Comparison of ENCODE assay signal across 15 mouse cellular contexts in genomic region chr2:140784626-140785025, GRCm38 (mm10).
A peak's percentile ranks its signal among the peaks of the same experiment; 100 is the strongest.
DNase-seq lines count a peak whose midpoint lies in the region; ATAC-seq and TF ChIP-seq lines count a peak whose summit lies in the region.
"Had no signal": no experiment of that assay in that cellular context is flagged by ENCODE, and none has a peak within 500 bp of the region (broad histone marks: within the 10 kb centered on the region; RNA-seq: fewer than 3 reads in every experiment).

No protein-coding gene starts in this region.

- no peak for TF ChIP-seq RAD21 in MEL (IDR thresholded peaks at IDR 0.05; ENCODE audit: low read depth, low read length)

- intact Hi-C loops in gastrocnemius, adult 2 months (cut with DNase I) = no loop called here

- H3K27ac ChIP-seq in MEL (ENCODE audit: control insufficient read depth, low read depth, low read length) = no peak overlapping the region
- H3K27ac ChIP-seq in liver, embryonic 11.5 days (ENCODE audit: low read depth, low read length) = no peak overlapping the region
- H3K27ac ChIP-seq in midbrain, embryonic 14.5 days (replicated peaks; ENCODE audit: low read depth, low read length) = no peak overlapping the region
- no peak overlapping the region for H3K27ac ChIP-seq in gastrocnemius, adult 2 months
- H3K27ac ChIP-seq: forebrain, embryonic 12.5 days; intestine, embryonic 15.5 days; midbrain, embryonic 15.5 days; neural tube, embryonic 13.5 days had no signal

- no peaks in the 10 kb centered on the region for H3K27me3 ChIP-seq in MEL (ENCODE audit: control insufficient read depth in 1 of 2, insufficient read depth in 2 of 2, low read length in 2 of 2)
- H3K27me3 ChIP-seq in liver, embryonic 11.5 days (replicated peaks; ENCODE audit: control insufficient read depth, insufficient read depth, low read length) = no peaks in the 10 kb centered on the region
- no peaks in the 10 kb centered on the region for H3K27me3 ChIP-seq in midbrain, embryonic 14.5 days (ENCODE audit: control insufficient read depth, insufficient read depth, low read length)
- H3K27me3 ChIP-seq: forebrain, embryonic 12.5 days; intestine, embryonic 15.5 days; midbrain, embryonic 15.5 days; neural tube, embryonic 13.5 days had no signal

- H3K4me1 ChIP-seq in MEL (ENCODE audit: control insufficient read depth in 1 of 2, insufficient read depth in 2 of 2, low read length in 2 of 2) = peaks cover 0 to 3% of the 10 kb centered on the region in 2 experiments; a peak in 1 of 4 replicates
- H3K4me1 ChIP-seq in liver, embryonic 11.5 days (replicated peaks; ENCODE audit: control insufficient read depth, insufficient read depth, low read length) = no peaks in the 10 kb centered on the region
- no peaks in the 10 kb centered on the region for H3K4me1 ChIP-seq in midbrain, embryonic 14.5 days (ENCODE audit: control insufficient read depth, insufficient read depth, low read length)
- H3K4me1 ChIP-seq: midbrain, embryonic 15.5 days; neural tube, embryonic 13.5 days had no signal

- no peak overlapping the region for H3K4me3 ChIP-seq in MEL (ENCODE audit: control insufficient read depth in 1 of 2, insufficient read depth in 1 of 2, low read depth in 2 of 2, low read length in 2 of 2)
- no peak overlapping the region for H3K4me3 ChIP-seq in liver, embryonic 11.5 days (ENCODE audit: low read depth, low read length)
- no peak overlapping the region for H3K4me3 ChIP-seq in midbrain, embryonic 14.5 days (replicated peaks; ENCODE audit: low read depth, low read length)
- no peak overlapping the region for H3K4me3 ChIP-seq in gastrocnemius, adult 2 months
- H3K4me3 ChIP-seq: forebrain, embryonic 12.5 days; intestine, embryonic 15.5 days; midbrain, embryonic 15.5 days; neural tube, embryonic 13.5 days had no signal

- TF ChIP-seq CTCF in MEL (IDR thresholded peaks at IDR 0.05 in 2 of 3, conservative IDR thresholded peaks at IDR 0.05 in 1 of 3; ENCODE audit: control insufficient read depth in 1 of 3, insufficient read depth in 1 of 3, low read depth in 2 of 3, low read length in 3 of 3, poor library complexity in 1 of 3, severe bottlenecking in 1 of 3) = no peak
- TF ChIP-seq CTCF in gastrocnemius, adult 2 months (IDR thresholded peaks at IDR 0.05) = no peak

- H3K36me3 ChIP-seq in MEL (ENCODE audit: control insufficient read depth in 1 of 2, insufficient read depth in 2 of 2, low read length in 2 of 2) = no peaks in the 10 kb centered on the region
- H3K36me3 ChIP-seq in liver, embryonic 11.5 days (ENCODE audit: control insufficient read depth, insufficient read depth, low read length) = no peaks in the 10 kb centered on the region
- no peaks in the 10 kb centered on the region for H3K36me3 ChIP-seq in midbrain, embryonic 14.5 days (ENCODE audit: control insufficient read depth, insufficient read depth, low read length)
- H3K36me3 ChIP-seq: forebrain, embryonic 12.5 days; intestine, embryonic 15.5 days; midbrain, embryonic 15.5 days; neural tube, embryonic 13.5 days had no signal

- H3K79me2 ChIP-seq in MEL (ENCODE audit: control insufficient read depth, insufficient read depth, low read length, poor library complexity) = no peaks in the 10 kb centered on the region

- no peak overlapping the region for H3K9ac ChIP-seq in MEL (ENCODE audit: control insufficient read depth, low read depth, low read length, poor library complexity, severe bottlenecking)
- H3K9ac ChIP-seq in liver, embryonic 11.5 days (ENCODE audit: low read depth, low read length) = no peak overlapping the region
- H3K9ac ChIP-seq in midbrain, embryonic 14.5 days (replicated peaks; ENCODE audit: low read length) = no peak overlapping the region
- H3K9ac ChIP-seq: forebrain, embryonic 12.5 days; intestine, embryonic 15.5 days; lung, embryonic 14.5 days; midbrain, embryonic 15.5 days; neural tube, embryonic 13.5 days had no signal

- TF ChIP-seq EP300 in MEL (IDR thresholded peaks at IDR 0.05; ENCODE audit: low read depth in 1 of 2, low read length in 2 of 2) = peak in 1 of 2 experiments; percentile 68; a peak in 2 of 4 replicates

- WGBS in liver, embryonic 11.5 days = 40% methylated on average over 2 of the region's 2 CpGs
- 92% methylated on average over 2 of the region's 2 CpGs for WGBS in midbrain, embryonic 14.5 days

- ATAC-seq in liver, embryonic 11.5 days (replicated peaks; ENCODE audit: low FRiP score) = peak; percentile 68
- ATAC-seq in megakaryocyte progenitor cell, adult 5-6 weeks (replicated peaks; ENCODE audit: poor library complexity) = peak; percentile 99
- ATAC-seq in midbrain, embryonic 14.5 days (ENCODE audit: low FRiP score, low TSS enrichment) = no peak
- ATAC-seq: intestine, embryonic 15.5 days; midbrain, embryonic 15.5 days had no signal

- no peaks in the 10 kb centered on the region for H3K9me3 ChIP-seq in MEL (replicated peaks; ENCODE audit: insufficient read depth, low read length)
- H3K9me3 ChIP-seq in liver, embryonic 11.5 days (ENCODE audit: control insufficient read depth, low read length) = no peaks in the 10 kb centered on the region
- no peaks in the 10 kb centered on the region for H3K9me3 ChIP-seq in midbrain, embryonic 14.5 days (ENCODE audit: control insufficient read depth, low read length)
- H3K9me3 ChIP-seq: forebrain, embryonic 12.5 days; intestine, embryonic 15.5 days; midbrain, embryonic 15.5 days; neural tube, embryonic 13.5 days had no signal

- no peak for TF ChIP-seq POLR2A in MEL (IDR thresholded peaks at IDR 0.05; ENCODE audit: control insufficient read depth in 1 of 2, insufficient read depth in 1 of 2, low read depth in 1 of 2, low read length in 2 of 2, poor library complexity in 1 of 2)

- H3K4me2 ChIP-seq in liver, embryonic 11.5 days = no peak overlapping the region
- H3K4me2 ChIP-seq in midbrain, embryonic 14.5 days (ENCODE audit: low read length) = no peak overlapping the region
- H3K4me2 ChIP-seq: forebrain, embryonic 12.5 days; intestine, embryonic 15.5 days; lung, embryonic 14.5 days; midbrain, embryonic 15.5 days; neural tube, embryonic 13.5 days had no signal

- DNase-seq in A20 (ENCODE audit: low read depth, low spot score) (peak; percentile 1), MEL (ENCODE audit: low read depth, low spot score) (peak; percentile 75)
- DNase-seq in liver, embryonic 11.5 days (ENCODE audit: low spot score) = no peak
- DNase-seq in midbrain, embryonic 14.5 days = no peak
- DNase-seq in left cerebral cortex, adult 9 months (ENCODE audit: low spot score in 2 of 2) = no peak
- no peak for DNase-seq in gastrocnemius, adult 2 months
- DNase-seq: adrenal gland, postnatal 10 days; cerebellum, postnatal 36 days; lung, embryonic 14.5 days; thymus, adult 18-20 months had no signal

TF ChIP-seq in MEL, 35 proteins besides CTCF, POLR2A, EP300 and RAD21:
- TF ChIP-seq GATA1 (IDR thresholded peaks at IDR 0.05; ENCODE audit: low read depth, low read length) (peak; percentile 35; the same call in 1 of the 2 replicates), JUND (IDR thresholded peaks at IDR 0.05; ENCODE audit: low read depth, low read length) (peak; percentile 68; the same call in 1 of the 2 replicates), TAL1 (IDR thresholded peaks at IDR 0.05; ENCODE audit: low read length) (peak; percentile 26; the same call in 1 of the 2 replicates), ZKSCAN1 (IDR thresholded peaks at IDR 0.05; ENCODE audit: low read depth, low read length) (no peak), RCOR1 (IDR thresholded peaks at IDR 0.05; ENCODE audit: low read depth, low read length) (peak; percentile 86)

Comparison
In these comparisons a context has a peak if more than half of its experiments do, and no peak if none do; other contexts are left out.
1. DNase-seq: peak in A20 (single experiment) and MEL (single experiment); none in liver, embryonic 11.5 days (single experiment), midbrain, embryonic 14.5 days (single experiment), left cerebral cortex, adult 9 months (0 of 2) and gastrocnemius, adult 2 months (single experiment).